Mouse (Mus musculus): ENCODE measurements around the gene Synm. TPM values are rescaled to one million over a fixed set of nuclear protein-coding genes. Genes with fewer than 3 reads are reported as not detected.

The Synm gene
- polyA plus RNA-seq, 1 experiment = 8.5 TPM

GRCm38 (mm10) chr7:67715176-67715575, 44.4 kb downstream of the Synm start:
- H3K4me1 ChIP-seq (replicated peaks; ENCODE audit: control insufficient read depth, insufficient read depth, low read length) = peaks cover 6% of the 10 kb centered on the region; the same call in 1 of the 2 replicates
- TF ChIP-seq CTCF (IDR thresholded peaks at IDR 0.05; ENCODE audit: borderline replicate concordance, control insufficient read depth, extremely low read depth, insufficient read depth, low read length, poor library complexity) (no peak), POLR2A (IDR thresholded peaks at IDR 0.05; ENCODE audit: control insufficient read depth, extremely low read depth, insufficient read depth, low read length, poor library complexity) (no peak)

GRCm38 (mm10) chr7:67713820-67714510, 45.6 kb downstream of the Synm start:
- Histone ChIP-seq H3K27me3 (ENCODE audit: control insufficient read depth, insufficient read depth, low read length) (no peaks in the 10 kb centered on the region), H3K4me1 (replicated peaks; ENCODE audit: control insufficient read depth, insufficient read depth, low read length) (peaks cover 6% of the 10 kb centered on the region; the same call in 1 of the 2 replicates), H3K4me3 (ENCODE audit: control insufficient read depth, insufficient read depth, low read length) (no peak overlapping the region), H3K36me3 (ENCODE audit: control insufficient read depth, insufficient read depth, low read length) (no peaks in the 10 kb centered on the region), H3K27ac (ENCODE audit: control insufficient read depth, insufficient read depth, low read length) (no peak overlapping the region)
- no peak for DNase-seq
- 91% methylated on average over 19 of the region's 19 CpGs for WGBS
- TF ChIP-seq POLR2A (IDR thresholded peaks at IDR 0.05; ENCODE audit: control insufficient read depth, extremely low read depth, insufficient read depth, low read length, poor library complexity) (no peak), CTCF (IDR thresholded peaks at IDR 0.05; ENCODE audit: borderline replicate concordance, control insufficient read depth, extremely low read depth, insufficient read depth, low read length, poor library complexity) (no peak)

More at GRCm38 (mm10) chr7:67715176-67715575, 44.4 kb downstream of the Synm start:
- Histone ChIP-seq H3K4me3 (ENCODE audit: control insufficient read depth, insufficient read depth, low read length) (no peak overlapping the region), H3K27ac (ENCODE audit: control insufficient read depth, insufficient read depth, low read length) (no peak overlapping the region), H3K36me3 (ENCODE audit: control insufficient read depth, insufficient read depth, low read length) (no peaks in the 10 kb centered on the region), H3K27me3 (ENCODE audit: control insufficient read depth, insufficient read depth, low read length) (no peaks in the 10 kb centered on the region)
- 83% methylated on average over 7 of the region's 7 CpGs for WGBS
- no peak for DNase-seq

DNA sequence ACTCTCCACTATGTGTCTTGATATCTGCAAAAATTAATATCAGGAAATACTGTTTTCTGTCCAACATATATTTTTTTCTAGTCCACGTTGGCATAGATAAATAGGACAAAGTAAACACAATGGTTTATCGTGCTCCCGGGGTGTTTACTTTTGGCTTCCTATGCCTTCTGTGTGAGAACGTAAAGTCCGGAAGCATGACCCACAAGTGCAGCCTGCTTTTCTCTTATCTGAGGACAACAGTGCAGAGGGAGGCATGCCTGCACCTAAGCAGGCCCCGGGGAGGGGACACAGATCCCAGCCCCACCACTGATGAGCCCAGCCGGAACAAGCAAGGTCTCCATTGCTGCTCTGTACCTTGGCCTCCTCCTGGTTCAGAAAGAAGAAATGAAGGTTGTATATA, 49.3 kb downstream of the Synm start:
- Histone ChIP-seq H3K4me1 (replicated peaks; ENCODE audit: control insufficient read depth, insufficient read depth, low read length) (no peaks in the 10 kb centered on the region), H3K27me3 (ENCODE audit: control insufficient read depth, insufficient read depth, low read length) (no peaks in the 10 kb centered on the region), H3K36me3 (ENCODE audit: control insufficient read depth, insufficient read depth, low read length) (no peaks in the 10 kb centered on the region), H3K27ac (ENCODE audit: control insufficient read depth, insufficient read depth, low read length) (no peak overlapping the region), H3K4me3 (ENCODE audit: control insufficient read depth, insufficient read depth, low read length) (no peak overlapping the region)
- no peak for DNase-seq
- 91% methylated on average over 7 of the region's 7 CpGs for WGBS
- TF ChIP-seq CTCF (IDR thresholded peaks at IDR 0.05; ENCODE audit: borderline replicate concordance, control insufficient read depth, extremely low read depth, insufficient read depth, low read length, poor library complexity) (no peak), POLR2A (IDR thresholded peaks at IDR 0.05; ENCODE audit: control insufficient read depth, extremely low read depth, insufficient read depth, low read length, poor library complexity) (no peak)

GRCm38 (mm10) chr7:67708160-67708559, 51.4 kb downstream of the Synm start:
- Histone ChIP-seq H3K36me3 (ENCODE audit: control insufficient read depth, insufficient read depth, low read length) (no peaks in the 10 kb centered on the region), H3K27ac (ENCODE audit: control insufficient read depth, insufficient read depth, low read length) (no peak overlapping the region), H3K4me1 (replicated peaks; ENCODE audit: control insufficient read depth, insufficient read depth, low read length) (no peaks in the 10 kb centered on the region), H3K27me3 (ENCODE audit: control insufficient read depth, insufficient read depth, low read length) (no peaks in the 10 kb centered on the region), H3K4me3 (ENCODE audit: control insufficient read depth, insufficient read depth, low read length) (no peak overlapping the region)
- whole genome bisulfite sequencing = 90% methylated on average over 6 of the region's 6 CpGs
- no peak for DNase-seq
- TF ChIP-seq CTCF (IDR thresholded peaks at IDR 0.05; ENCODE audit: borderline replicate concordance, control insufficient read depth, extremely low read depth, insufficient read depth, low read length, poor library complexity) = no peak
- no peak for TF ChIP-seq POLR2A (IDR thresholded peaks at IDR 0.05; ENCODE audit: control insufficient read depth, extremely low read depth, insufficient read depth, low read length, poor library complexity)

DNA sequence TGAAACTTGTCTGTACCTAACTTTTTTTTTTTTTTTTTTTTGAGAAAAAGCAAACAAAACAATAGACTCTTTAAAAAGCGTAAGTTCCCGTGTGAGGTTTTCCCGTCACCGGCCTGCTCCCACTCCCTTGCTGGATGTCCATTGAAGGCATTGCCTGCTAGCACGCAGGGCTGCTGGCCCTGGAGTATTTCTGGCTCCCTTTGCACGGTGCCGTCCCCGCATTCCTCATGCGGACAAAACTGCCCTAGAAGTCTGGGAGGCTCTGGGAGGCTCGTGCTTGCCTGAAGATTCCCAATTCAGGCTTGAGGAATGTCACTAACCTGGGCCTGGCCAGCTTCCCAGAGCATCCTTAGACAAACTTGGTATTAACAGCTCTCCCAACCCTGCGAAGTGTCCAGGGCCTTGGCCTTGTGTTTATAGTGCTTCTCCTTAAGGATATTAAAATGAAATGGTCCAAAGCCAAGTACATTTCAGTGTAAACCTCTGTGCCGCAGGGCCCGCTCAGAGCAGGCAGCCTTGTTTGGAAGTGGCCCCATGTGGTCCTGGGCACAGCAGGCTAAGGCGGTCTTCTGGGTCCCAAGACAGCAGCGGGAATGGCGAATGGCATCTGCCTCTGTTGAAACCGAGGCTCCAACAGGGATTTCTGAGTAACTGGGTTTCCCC, 58.2 kb downstream of the Synm start:
- H3K27ac ChIP-seq (ENCODE audit: control insufficient read depth, insufficient read depth, low read length) = no peak overlapping the region
- 91% methylated on average over 17 of the region's 17 CpGs for WGBS
- no peaks in the 10 kb centered on the region for H3K27me3 ChIP-seq (ENCODE audit: control insufficient read depth, insufficient read depth, low read length)

GRCm38 (mm10) chr7:67700846-67701245, 58.7 kb downstream of the Synm start:
- Histone ChIP-seq H3K4me3 (ENCODE audit: control insufficient read depth, insufficient read depth, low read length) (no peak overlapping the region), H3K27me3 (ENCODE audit: control insufficient read depth, insufficient read depth, low read length) (no peaks in the 10 kb centered on the region), H3K4me1 (replicated peaks; ENCODE audit: control insufficient read depth, insufficient read depth, low read length) (no peaks in the 10 kb centered on the region), H3K36me3 (ENCODE audit: control insufficient read depth, insufficient read depth, low read length) (no peaks in the 10 kb centered on the region), H3K27ac (ENCODE audit: control insufficient read depth, insufficient read depth, low read length) (no peak overlapping the region)
- DNase-seq = peak; percentile 44
- TF ChIP-seq CTCF (IDR thresholded peaks at IDR 0.05; ENCODE audit: borderline replicate concordance, control insufficient read depth, extremely low read depth, insufficient read depth, low read length, poor library complexity) = peak; percentile 26; the same call in 1 of the 2 replicates
- TF ChIP-seq POLR2A (IDR thresholded peaks at IDR 0.05; ENCODE audit: control insufficient read depth, extremely low read depth, insufficient read depth, low read length, poor library complexity) = no peak

More for the DNA sequence above, 58.2 kb downstream of the Synm start:
- no peak for TF ChIP-seq POLR2A (IDR thresholded peaks at IDR 0.05; ENCODE audit: control insufficient read depth, extremely low read depth, insufficient read depth, low read length, poor library complexity)
- TF ChIP-seq CTCF (IDR thresholded peaks at IDR 0.05; ENCODE audit: borderline replicate concordance, control insufficient read depth, extremely low read depth, insufficient read depth, low read length, poor library complexity) = no peak
- H3K4me1 ChIP-seq (replicated peaks; ENCODE audit: control insufficient read depth, insufficient read depth, low read length) = no peaks in the 10 kb centered on the region
- H3K36me3 ChIP-seq (ENCODE audit: control insufficient read depth, insufficient read depth, low read length) = no peaks in the 10 kb centered on the region
- H3K4me3 ChIP-seq (ENCODE audit: control insufficient read depth, insufficient read depth, low read length) = no peak overlapping the region
- DNase-seq = no peak
